Mouse (Mus musculus): Measurements from ENCODE around the gene Usp34. TPM values are rescaled to one million over a fixed set of nuclear protein-coding genes. Genes with fewer than 3 reads are reported as not detected.

The Usp34 gene
- total and polyA plus RNA-seq, 3 experiments = 47.5 to 92.5 (median 65.4) TPM

GRCm38 (mm10) chr11:23299910-23300309 lies 6.8 kb upstream of the Usp34 start:
- Histone ChIP-seq H3K27ac (ENCODE audit: insufficient read depth, low read depth) (no peak overlapping the region), H3K79me2 (replicated peaks; ENCODE audit: control insufficient read depth, extremely low read depth, insufficient read depth, poor library complexity, severe bottlenecking) (no peaks in the 10 kb centered on the region), H3K4me1 (ENCODE audit: control insufficient read depth in 1 of 2, insufficient read depth in 2 of 2) (peaks cover 0 to 4% of the 10 kb centered on the region in 2 experiments; a peak in 1 of 4 replicates), H3K9me3 (replicated peaks; ENCODE audit: low read length) (no peaks in the 10 kb centered on the region), H3K27me3 (replicated peaks) (no peaks in the 10 kb centered on the region), H3K4me3 (replicated peaks in 1 of 3; ENCODE audit: low read depth in 2 of 3, low read length in 2 of 3, poor library complexity in 1 of 3) (no peak overlapping the region), H3K9ac (ENCODE audit: insufficient read depth, low read depth) (no peak overlapping the region), H3K36me3 (replicated peaks in 1 of 2; ENCODE audit: control insufficient read depth in 1 of 2, insufficient read depth in 1 of 2, low read length in 1 of 2) (peaks cover 23 to 45% of the 10 kb centered on the region in 2 experiments), H3K4me2 (ENCODE audit: insufficient read depth, low read depth, poor library complexity, severe bottlenecking) (no peak overlapping the region)
- dilution Hi-C loops (cut with MboI; ENCODE audit: extremely low pct_ligation_motif_present, extremely low pct_unique_long_range_greater_than_20kb, low sequenced_read_pairs) = no loop called here
- in situ Hi-C loops (cut with MboI; ENCODE audit: low pct_ligation_motif_present, low pct_unique_long_range_greater_than_20kb, low sequenced_read_pairs) = no loop called here
- no peak for TF ChIP-seq JUN (IDR thresholded peaks at IDR 0.05; ENCODE audit: insufficient read depth, low read depth, low read length)
- no peak for TF ChIP-seq CHD2 (IDR thresholded peaks at IDR 0.05; ENCODE audit: low read length)
- peak; percentile 52; the same call in 1 of the 2 replicates for TF ChIP-seq POLR2AphosphoS2 (IDR thresholded peaks at IDR 0.05; ENCODE audit: low read depth, low read length)
- TF ChIP-seq ZKSCAN1 (IDR thresholded peaks at IDR 0.05; ENCODE audit: borderline replicate concordance, low read depth, low read length) = no peak
- TF ChIP-seq GABPA (IDR thresholded peaks at IDR 0.05; ENCODE audit: insufficient replicate concordance, low read depth, low read length) = no peak
- TF ChIP-seq E2F4 (IDR thresholded peaks at IDR 0.05; ENCODE audit: insufficient replicate concordance, low read depth, low read length) = no peak
- no peak for DNase-seq (ENCODE audit: extremely low read depth)

- in situ Hi-C loops (cut with MboI; ENCODE audit: low pct_ligation_motif_present, low pct_unique_long_range_greater_than_20kb, low sequenced_read_pairs) = no loop called here
- Histone ChIP-seq H3K27ac (ENCODE audit: insufficient read depth, low read depth) (no peak overlapping the region), H3K4me2 (ENCODE audit: insufficient read depth, low read depth, poor library complexity, severe bottlenecking) (no peak overlapping the region), H3K79me2 (replicated peaks; ENCODE audit: control insufficient read depth, extremely low read depth, insufficient read depth, poor library complexity, severe bottlenecking) (peaks cover 10% of the 10 kb centered on the region), H3K27me3 (replicated peaks) (no peaks in the 10 kb centered on the region), H3K9me3 (replicated peaks; ENCODE audit: low read length) (no peaks in the 10 kb centered on the region), H3K4me1 (ENCODE audit: control insufficient read depth in 1 of 2, insufficient read depth in 2 of 2) (peaks cover 0 to 6% of the 10 kb centered on the region in 2 experiments; a peak in 2 of 4 replicates), H3K4me3 (replicated peaks in 1 of 3; ENCODE audit: low read depth in 2 of 3, low read length in 2 of 3, poor library complexity in 1 of 3) (no peak overlapping the region), H3K9ac (ENCODE audit: insufficient read depth, low read depth) (no peak overlapping the region), H3K36me3 (replicated peaks in 1 of 2; ENCODE audit: control insufficient read depth in 1 of 2, insufficient read depth in 1 of 2, low read length in 1 of 2) (peaks cover 0 to 13% of the 10 kb centered on the region in 2 experiments)
- dilution Hi-C loops (cut with MboI; ENCODE audit: extremely low pct_ligation_motif_present, extremely low pct_unique_long_range_greater_than_20kb, low sequenced_read_pairs) = no loop called here
- TF ChIP-seq POLR2A (IDR thresholded peaks at IDR 0.05; ENCODE audit: low read depth, low read length) (no peak), JUN (IDR thresholded peaks at IDR 0.05; ENCODE audit: insufficient read depth, low read depth, low read length) (no peak), SIN3A (IDR thresholded peaks at IDR 0.05; ENCODE audit: low read length) (no peak), NELFE (IDR thresholded peaks at IDR 0.05; ENCODE audit: low read depth, low read length) (no peak), MAZ (IDR thresholded peaks at IDR 0.05; ENCODE audit: low read depth, low read length) (no peak), MAX (IDR thresholded peaks at IDR 0.05; ENCODE audit: low read length) (no peak), SMC3 (IDR thresholded peaks at IDR 0.05; ENCODE audit: low read depth, low read length) (no peak), KAT2A (IDR thresholded peaks at IDR 0.05; ENCODE audit: insufficient replicate concordance, low read length) (no peak), EP300 (IDR thresholded peaks at IDR 0.05; ENCODE audit: low read length) (no peak), MYC (IDR thresholded peaks at IDR 0.05; ENCODE audit: low read depth, low read length) (no peak), MXI1 (IDR thresholded peaks at IDR 0.05; ENCODE audit: low read depth, low read length) (no peak), ELF1 (IDR thresholded peaks at IDR 0.05; ENCODE audit: low read depth, low read length) (no peak), CHD1 (IDR thresholded peaks at IDR 0.05; ENCODE audit: low read depth, low read length) (no peak), CTCF (conservative IDR thresholded peaks at IDR 0.05 in 1 of 2, IDR thresholded peaks at IDR 0.05 in 1 of 2; ENCODE audit: low read depth in 2 of 2, low read length in 2 of 2) (no peak), ZC3H11A (IDR thresholded peaks at IDR 0.05; ENCODE audit: low read depth, low read length) (no peak), E2F4 (IDR thresholded peaks at IDR 0.05; ENCODE audit: insufficient replicate concordance, low read depth, low read length) (no peak), TBP (conservative IDR thresholded peaks at IDR 0.05; ENCODE audit: low read depth, low read length) (no peak)
- DNase-seq (ENCODE audit: extremely low read depth) = no peak
Observed at GRCm38 (mm10) chr11:23303126-23303525, 3.6 kb upstream of the Usp34 start.
